Mouse (Mus musculus) myocyte (in vitro differentiated cells): ENCODE measurements around the gene Afg3l1. TPM values are rescaled to one million over a fixed set of nuclear protein-coding genes. Genes with fewer than 3 reads are reported as not detected.
A peak's percentile ranks its signal among the peaks of the same experiment; 100 is the strongest.
"Not testable (repeated sequence)": the region's sequence is repeated elsewhere in the genome, so short reads cannot be mapped to it uniquely, and the experiment has no call there.

Experiments
- H3K27me3 ChIP-seq: one replicate; pipeline ENCODE4 v1.6.1; 2011; ENCODE audit not compliant: control insufficient read depth, insufficient read depth, insufficient read length
- H3K36me3 ChIP-seq: one replicate; pipeline ENCODE4 v1.6.1; 2011; ENCODE audit not compliant: control insufficient read depth, insufficient read depth
- H3K4me2 ChIP-seq: one replicate; pipeline ENCODE4 v1.6.1; 2011; ENCODE audit warnings: low read depth, control low read depth
- H3K4me3 ChIP-seq: one replicate; pipeline ENCODE4 v1.5.1; 2011; ENCODE audit warnings: mild to moderate bottlenecking, control low read depth, moderate library complexity
- H3K79me2 ChIP-seq: one replicate; pipeline ENCODE4 v1.6.1; 2011; ENCODE audit not compliant: control insufficient read depth, insufficient read depth
- H3ac ChIP-seq: one replicate; pipeline ENCODE4 v1.6.1; 2011; ENCODE audit not compliant: control insufficient read depth, insufficient read length
- CEBPB ChIP-seq: IDR thresholded peaks from 2 replicates; pipeline ENCODE4 v1.6.1; 2011; ENCODE audit warnings: mild to moderate bottlenecking, moderate library complexity; ENCODE audit not compliant: poor library complexity, insufficient read depth, severe bottlenecking
- E2F4 ChIP-seq: IDR thresholded peaks from one replicate; pipeline ENCODE4 v1.6.1; 2011; ENCODE audit warnings: mild to moderate bottlenecking, control low read depth, moderate library complexity; ENCODE audit not compliant: insufficient read depth
- MAX ChIP-seq: IDR thresholded peaks from one replicate; pipeline ENCODE4 v1.6.1; 2011; ENCODE audit warnings: low read depth, mild to moderate bottlenecking, control low read depth
- MYOD1 ChIP-seq, 3 experiments: IDR thresholded peaks; one replicate each; pipeline ENCODE4 v1.6.1; 2011; ENCODE audit warnings: control low read depth in 2 of 3, low read depth in 2 of 3, mild to moderate bottlenecking in 2 of 3, moderate library complexity in 1 of 3; ENCODE audit not compliant: insufficient read length in 2 of 3, control insufficient read depth in 1 of 3
- MYOG ChIP-seq, 3 experiments: IDR thresholded peaks; one replicate each; pipeline ENCODE4 v1.6.1; 2011; ENCODE audit warnings: control low read depth in 2 of 3, low read depth in 2 of 3, mild to moderate bottlenecking in 2 of 3; ENCODE audit not compliant: insufficient read length in 2 of 3, control insufficient read depth in 1 of 3, insufficient read depth in 1 of 3
- POLR2A ChIP-seq: IDR thresholded peaks from one replicate; pipeline ENCODE4 v1.6.1; 2011; ENCODE audit warnings: low read depth, mild to moderate bottlenecking, control low read depth, moderate library complexity; ENCODE audit not compliant: insufficient read length
- POLR2AphosphoS2 ChIP-seq: IDR thresholded peaks from one replicate; pipeline ENCODE4 v1.6.1; 2011; ENCODE audit warnings: low read depth, control low read depth; ENCODE audit not compliant: insufficient read length
- REST ChIP-seq: IDR thresholded peaks from one replicate; pipeline ENCODE4 v1.6.1; 2011; ENCODE audit warnings: mild to moderate bottlenecking, control low read depth, moderate library complexity; ENCODE audit not compliant: insufficient read depth, insufficient read length
- SRF ChIP-seq: IDR thresholded peaks from one replicate; pipeline ENCODE4 v1.6.1; 2011; ENCODE audit warnings: low read depth; ENCODE audit not compliant: control insufficient read depth, insufficient read length
- TCF12 ChIP-seq: IDR thresholded peaks from one replicate; pipeline ENCODE4 v1.6.1; 2011; ENCODE audit warnings: mild to moderate bottlenecking, control low read depth; ENCODE audit not compliant: poor library complexity, insufficient read depth, severe bottlenecking
- TCF3 ChIP-seq: IDR thresholded peaks from one replicate; pipeline ENCODE4 v1.6.1; 2011; ENCODE audit warnings: low read depth, control low read depth; ENCODE audit not compliant: insufficient read length
- USF1 ChIP-seq: IDR thresholded peaks from one replicate; pipeline ENCODE4 v1.6.1; 2011; ENCODE audit warnings: low read depth, mild to moderate bottlenecking, control low read depth, moderate library complexity
- polyA plus RNA-seq: library from polyadenylated mRNA; unstranded; fragments of >200 nt; fragmentation: generic; extraction: Trizol; gene quantifications from one replicate; pipeline ENCODE4 v1.2.1, GENCODE M21; 2012; ENCODE audit warnings: missing spikeins

Afg3l1 gene
- polyA plus RNA-seq, 1 experiment: 35.0 TPM

GRCm38 (mm10) chr8:123463651-123464050, 14.1 kb upstream of the Afg3l1 start:
- H3K36me3 ChIP-seq: no peaks in the 10 kb centered on the region
- H3K4me3 ChIP-seq: no peak overlapping the region
- H3K79me2 ChIP-seq: no peaks in the 10 kb centered on the region
- TF ChIP-seq MAX (no peak), CEBPB (no peak), MYOD1 (IDR thresholded peaks at IDR 0.05; ENCODE audit: control insufficient read depth in 1 of 3, insufficient read length in 2 of 3, low read depth in 2 of 3) (no peak), TCF12 (no peak), SRF (no peak)
- H3K27me3 ChIP-seq: no peaks in the 10 kb centered on the region
- no peak overlapping the region for H3K4me2 ChIP-seq
- no peak overlapping the region for H3ac ChIP-seq

DNA sequence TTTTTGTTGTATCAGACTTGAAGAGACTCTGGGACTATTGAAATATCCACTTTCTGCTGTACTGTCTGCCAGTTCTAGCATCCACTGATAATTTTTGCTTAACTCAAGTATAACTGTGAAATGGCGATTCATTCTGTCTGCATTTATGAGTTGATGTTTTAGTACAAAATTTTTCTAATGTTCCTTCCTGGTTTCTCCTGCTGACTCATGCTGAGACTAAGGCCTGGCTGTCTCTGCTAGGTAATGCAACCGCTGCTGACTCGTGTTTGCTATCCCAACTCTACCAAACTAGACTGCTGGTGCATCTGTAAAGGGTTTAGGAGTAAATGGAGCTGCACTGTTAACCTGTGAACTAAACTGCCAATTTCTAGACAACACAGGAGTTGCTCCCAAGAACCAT, 10.2 kb upstream of the Afg3l1 start:
- Histone ChIP-seq H3K4me3 (no peak overlapping the region), H3K36me3 (no peaks in the 10 kb centered on the region), H3K27me3 (no peaks in the 10 kb centered on the region), H3ac (no peak overlapping the region), H3K4me2 (no peak overlapping the region), H3K79me2 (no peaks in the 10 kb centered on the region)
- TF ChIP-seq SRF: no peak
- TF ChIP-seq USF1: no peak
- no peak for TF ChIP-seq TCF3
- TF ChIP-seq TCF12: no peak
- no peak for TF ChIP-seq MYOG (IDR thresholded peaks at IDR 0.05; ENCODE audit: control insufficient read depth in 1 of 3, insufficient read depth in 1 of 3, insufficient read length in 2 of 3, low read depth in 2 of 3)
- TF ChIP-seq MYOD1 (IDR thresholded peaks at IDR 0.05; ENCODE audit: control insufficient read depth in 1 of 3, insufficient read length in 2 of 3, low read depth in 2 of 3): no peak

DNA sequence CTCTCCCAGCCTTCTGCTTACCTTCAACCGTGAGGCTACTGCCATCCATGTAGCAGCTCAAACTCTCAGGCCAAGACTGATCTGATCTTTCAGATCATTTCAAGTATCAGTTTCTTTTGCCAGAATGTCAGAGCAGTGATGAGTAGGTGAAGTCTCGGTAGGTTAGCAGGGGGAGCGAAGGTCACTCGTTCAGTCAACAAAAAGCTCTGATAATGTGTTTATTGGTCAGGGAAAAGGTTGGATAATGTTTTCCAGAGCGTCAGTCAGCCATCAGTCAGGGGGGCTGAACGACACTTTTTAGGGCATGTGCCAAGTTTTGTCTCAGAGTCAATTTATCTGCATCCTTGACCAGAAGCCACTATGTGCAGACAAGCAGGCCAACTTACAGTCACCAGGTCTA, 4.7 kb upstream of the Afg3l1 start:
- not testable (repeated sequence) for H3K79me2 ChIP-seq, H3ac ChIP-seq, H3K4me2 ChIP-seq, H3K27me3 ChIP-seq, H3K4me3 ChIP-seq, H3K36me3 ChIP-seq

DNA sequence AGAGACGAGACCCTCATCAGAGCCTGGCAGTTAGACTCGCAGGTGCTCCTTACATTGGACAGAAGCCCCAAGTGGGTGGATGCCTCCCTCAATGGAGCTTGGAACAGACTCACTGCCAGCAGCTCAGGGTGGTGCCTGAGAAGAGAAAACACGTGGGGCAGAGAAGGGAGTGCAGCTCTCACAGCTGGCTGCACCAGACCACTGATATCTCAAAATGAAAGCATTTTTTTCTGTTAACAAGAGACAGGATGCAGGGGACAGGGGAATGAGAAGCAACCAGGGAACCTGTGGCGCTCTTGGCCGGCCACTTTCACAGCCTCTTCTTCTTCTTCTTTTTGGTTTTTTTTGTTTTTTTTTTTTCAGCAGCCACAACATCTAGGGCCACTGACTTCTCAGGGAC, 3.2 kb upstream of the Afg3l1 start:
- not testable (repeated sequence) for H3K36me3 ChIP-seq, H3K4me3 ChIP-seq, H3ac ChIP-seq, H3K27me3 ChIP-seq, H3K4me2 ChIP-seq
- peaks cover 15% of the 10 kb centered on the region for H3K79me2 ChIP-seq

DNA sequence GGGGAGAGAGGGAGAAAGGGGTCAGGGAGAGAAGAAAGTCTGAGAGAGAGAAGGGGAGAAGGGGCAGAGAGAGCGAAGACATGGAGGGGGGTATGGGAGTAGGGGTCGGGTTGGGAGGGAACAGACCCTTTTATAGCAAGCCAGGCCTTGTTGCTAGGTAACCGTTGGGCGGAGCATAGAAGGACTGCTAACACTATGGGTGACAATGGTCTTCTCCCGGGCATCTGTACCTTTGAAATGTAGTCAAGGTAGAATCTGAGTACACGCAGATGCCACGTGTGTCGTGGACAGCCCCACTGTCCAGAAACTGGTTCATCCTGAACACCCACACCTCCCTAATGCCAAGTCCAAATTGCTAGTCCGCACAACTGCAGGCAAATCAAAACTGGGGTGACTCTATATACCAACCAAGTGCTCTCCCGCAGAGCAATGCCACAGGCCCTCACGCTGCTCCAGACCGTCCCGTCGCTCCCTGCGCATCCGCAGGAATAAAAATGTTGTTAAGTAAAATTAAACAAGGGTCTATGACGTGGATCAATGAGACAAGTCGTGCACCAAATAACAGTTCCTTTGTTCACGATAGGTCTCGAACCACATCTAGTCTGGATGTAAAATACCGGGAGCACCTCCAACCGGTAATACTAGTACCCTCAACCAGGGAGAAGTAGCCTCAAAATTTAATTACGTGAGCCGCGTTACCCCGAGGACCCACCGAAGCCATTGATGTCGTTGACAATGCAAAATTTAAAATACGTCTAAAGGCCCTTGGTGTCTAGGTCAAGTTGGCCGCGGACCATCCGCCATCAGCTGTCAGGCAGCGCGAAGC, 579 bp upstream of the Afg3l1 start:
- Histone ChIP-seq H3K4me3 (peak overlapping the region; percentile 55), H3K4me2 (peak overlapping the region; percentile 80), H3K27me3 (no peaks in the 10 kb centered on the region), H3ac (peak overlapping the region; percentile 34), H3K36me3 (peaks cover 13% of the 10 kb centered on the region), H3K79me2 (peaks cover 23% of the 10 kb centered on the region)
- TF ChIP-seq POLR2AphosphoS2 (no peak), E2F4 (no peak), TCF12 (no peak), SRF (no peak), MYOG (IDR thresholded peaks at IDR 0.05; ENCODE audit: control insufficient read depth in 1 of 3, insufficient read depth in 1 of 3, insufficient read length in 2 of 3, low read depth in 2 of 3) (no peak), MYOD1 (IDR thresholded peaks at IDR 0.05; ENCODE audit: control insufficient read depth in 1 of 3, insufficient read length in 2 of 3, low read depth in 2 of 3) (no peak), TCF3 (no peak), REST (no peak), CEBPB (no peak), USF1 (no peak), MAX (no peak), POLR2A (no peak)

GRCm38 (mm10) chr8:123478456-123479218, 934 bp downstream of the Afg3l1 start:
- Histone ChIP-seq H3K36me3 (peaks cover 19% of the 10 kb centered on the region), H3ac (peak overlapping the region; percentile 34), H3K27me3 (no peaks in the 10 kb centered on the region), H3K79me2 (peaks cover 23% of the 10 kb centered on the region), H3K4me3 (peak overlapping the region; percentile 55), H3K4me2 (peak overlapping the region; percentile 88)
- TF ChIP-seq SRF (no peak), CEBPB (no peak), POLR2AphosphoS2 (no peak), USF1 (no peak), REST (no peak), MAX (no peak), TCF3 (no peak), MYOD1 (IDR thresholded peaks at IDR 0.05; ENCODE audit: control insufficient read depth in 1 of 3, insufficient read length in 2 of 3, low read depth in 2 of 3) (no peak), E2F4 (no peak), TCF12 (no peak), MYOG (IDR thresholded peaks at IDR 0.05; ENCODE audit: control insufficient read depth in 1 of 3, insufficient read depth in 1 of 3, insufficient read length in 2 of 3, low read depth in 2 of 3) (no peak)
